Mouse (Mus musculus): Measurements from ENCODE around the gene Dynlt1a.
"Not testable (repeated sequence)": the region's sequence is repeated elsewhere in the genome, so short reads cannot be mapped to it uniquely, and the experiment has no call there.

Dynlt1a gene

DNA sequence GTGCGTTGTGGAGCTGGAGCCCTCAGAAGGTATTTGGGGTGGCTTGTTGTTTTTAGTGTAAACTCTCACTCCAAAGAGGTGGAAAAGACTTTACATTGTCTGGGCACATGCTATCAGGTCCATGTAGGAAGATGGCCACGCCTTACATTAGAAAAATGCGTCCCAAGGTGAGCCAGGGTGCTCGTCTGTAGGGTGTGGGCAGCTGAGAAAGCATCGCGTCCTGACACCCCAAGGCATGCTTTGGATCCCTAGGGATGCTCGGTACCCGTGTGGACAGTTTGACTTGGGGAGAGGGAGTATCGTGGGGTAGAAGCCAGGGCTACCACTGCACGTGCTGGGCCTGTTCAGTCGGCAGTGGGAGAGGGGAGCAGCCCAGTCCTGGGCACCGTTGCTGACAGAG lies 28.3 kb downstream of the Dynlt1a start:
- not testable (repeated sequence) for DNase-seq (ENCODE audit: low spot score)

DNA sequence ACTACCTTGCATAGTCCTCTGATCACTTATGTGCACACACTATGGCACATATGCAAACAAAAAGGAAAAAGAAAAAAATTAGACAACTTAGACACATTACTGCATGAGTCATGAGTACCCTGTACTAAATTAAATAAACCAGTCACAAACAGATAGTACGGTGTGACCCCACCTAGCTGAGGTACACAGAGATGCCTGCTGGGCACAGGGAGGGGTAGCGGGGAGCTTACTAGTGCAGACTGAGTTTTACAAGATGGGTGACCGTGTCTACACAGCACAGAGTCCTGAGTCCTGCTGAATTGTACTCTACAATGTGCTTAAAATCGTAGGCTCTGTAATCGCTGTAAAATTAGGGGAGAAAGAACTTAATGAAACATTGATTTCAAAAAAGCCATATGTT lies 31.1 kb downstream of the Dynlt1a start:
- not testable (repeated sequence) for DNase-seq (ENCODE audit: low spot score)

DNA sequence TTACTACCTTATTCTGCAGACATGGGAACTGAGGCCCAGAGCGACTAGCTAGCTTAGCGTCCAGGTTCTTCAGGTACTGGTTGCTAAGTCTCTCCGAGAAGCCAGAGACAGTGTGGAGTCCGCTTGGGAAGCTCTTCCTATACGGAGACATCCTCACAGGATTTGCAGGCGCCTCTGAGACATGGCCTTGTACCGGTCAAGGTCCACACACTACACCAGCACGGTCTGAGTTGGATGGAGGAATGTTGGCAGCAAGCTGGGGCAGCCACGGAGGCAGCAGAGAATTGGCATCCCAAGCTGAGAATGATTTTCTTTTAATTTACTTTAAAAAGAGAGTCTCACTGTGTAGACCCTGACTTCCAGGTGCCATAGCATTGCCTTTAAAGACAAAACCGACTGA lies 34.2 kb downstream of the Dynlt1a start:
- not testable (repeated sequence) for DNase-seq (ENCODE audit: low spot score)

GRCm38 (mm10) chr17:6280513-6280912 lies 36.8 kb downstream of the Dynlt1a start:
- DNase-seq (ENCODE audit: low spot score) = peak; percentile 43

DNA sequence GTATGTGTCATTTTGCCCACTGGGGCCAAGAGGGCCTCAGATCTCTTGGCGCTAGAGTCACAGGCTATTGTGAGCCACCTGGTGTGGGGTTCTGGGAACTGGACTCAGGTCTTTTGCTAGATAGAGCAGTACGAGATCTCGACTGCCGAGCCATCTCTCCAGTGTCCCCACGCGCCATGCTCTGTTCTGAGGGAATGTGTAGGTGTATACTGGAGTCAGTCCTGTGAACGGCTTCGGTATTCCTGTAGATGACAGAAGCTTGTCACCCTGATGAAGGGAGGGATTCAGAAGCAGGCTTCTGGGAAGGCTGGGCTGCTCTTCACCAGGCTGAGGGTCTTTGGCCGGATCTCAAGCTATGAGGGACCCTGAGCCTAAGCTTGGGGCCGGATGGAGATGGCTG lies 37.5 kb downstream of the Dynlt1a start:
- not testable (repeated sequence) for DNase-seq (ENCODE audit: low spot score)

GRCm38 (mm10) chr17:6279205-6279604 lies 38.1 kb downstream of the Dynlt1a start:
- peak; percentile 41 for DNase-seq (ENCODE audit: low spot score)

DNA sequence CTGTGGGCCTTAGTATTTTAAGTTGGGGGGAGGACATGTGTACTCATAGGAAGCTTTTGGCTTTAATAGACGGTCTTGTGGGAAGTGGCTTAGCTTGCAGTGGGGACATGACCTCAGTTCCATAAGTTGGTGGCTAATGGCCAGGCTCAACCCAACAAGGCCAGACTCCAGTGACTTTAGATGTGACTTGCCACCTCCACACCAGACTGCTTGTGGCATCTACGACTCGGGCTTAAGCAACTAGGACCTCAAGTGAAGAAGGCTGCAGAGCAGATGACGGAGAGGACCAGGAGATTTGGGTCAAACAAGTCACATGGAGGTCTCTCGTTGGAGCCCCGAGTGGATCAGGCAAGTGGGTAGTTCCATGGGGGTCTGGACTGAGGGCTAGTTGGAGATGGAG lies 42.6 kb downstream of the Dynlt1a start:
- peak; percentile 44 for DNase-seq (ENCODE audit: low spot score)

DNA sequence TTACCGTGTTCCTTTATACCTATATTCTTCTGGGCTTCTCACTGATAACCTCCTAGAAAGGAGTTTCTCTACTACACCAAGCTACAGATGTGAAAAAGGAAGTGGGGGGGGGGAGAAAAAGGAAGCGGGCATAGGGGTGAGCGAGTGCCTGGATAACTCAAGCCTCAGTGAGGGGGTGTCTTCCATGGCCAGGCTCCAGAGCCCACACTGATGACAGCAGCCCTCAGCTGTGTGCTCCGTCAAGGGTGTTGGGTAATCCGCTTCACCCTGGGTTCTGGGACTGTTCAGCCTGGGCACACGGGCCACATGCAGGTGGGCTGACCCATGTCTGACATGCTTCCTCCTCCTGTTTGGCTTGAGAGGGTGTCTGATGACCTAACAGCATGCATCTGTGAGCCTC lies 45.3 kb downstream of the Dynlt1a start:
- DNase-seq (ENCODE audit: low spot score) = not testable (repeated sequence)

DNA sequence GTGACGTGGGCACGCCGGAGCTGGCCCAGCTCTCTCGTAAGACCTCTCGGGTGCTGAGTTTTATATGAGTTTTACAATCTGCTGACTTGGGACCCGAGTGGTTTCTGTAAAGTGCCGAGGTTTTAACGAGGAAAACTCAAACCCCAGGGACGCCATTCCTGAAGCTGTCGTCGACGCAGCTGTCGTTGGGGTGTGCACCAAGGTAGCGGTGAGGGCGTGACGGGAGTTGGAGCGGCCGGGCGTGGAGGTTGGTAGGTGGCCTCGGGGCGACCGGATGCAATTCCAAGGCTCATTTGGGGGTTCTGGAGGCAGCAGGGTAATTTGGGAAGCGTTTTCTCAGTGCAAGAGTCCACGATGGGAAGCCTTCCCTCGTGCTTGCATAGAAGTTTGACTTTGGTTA lies 46.5 kb downstream of the Dynlt1a start:
- peak; percentile 41 for DNase-seq (ENCODE audit: low spot score)

DNA sequence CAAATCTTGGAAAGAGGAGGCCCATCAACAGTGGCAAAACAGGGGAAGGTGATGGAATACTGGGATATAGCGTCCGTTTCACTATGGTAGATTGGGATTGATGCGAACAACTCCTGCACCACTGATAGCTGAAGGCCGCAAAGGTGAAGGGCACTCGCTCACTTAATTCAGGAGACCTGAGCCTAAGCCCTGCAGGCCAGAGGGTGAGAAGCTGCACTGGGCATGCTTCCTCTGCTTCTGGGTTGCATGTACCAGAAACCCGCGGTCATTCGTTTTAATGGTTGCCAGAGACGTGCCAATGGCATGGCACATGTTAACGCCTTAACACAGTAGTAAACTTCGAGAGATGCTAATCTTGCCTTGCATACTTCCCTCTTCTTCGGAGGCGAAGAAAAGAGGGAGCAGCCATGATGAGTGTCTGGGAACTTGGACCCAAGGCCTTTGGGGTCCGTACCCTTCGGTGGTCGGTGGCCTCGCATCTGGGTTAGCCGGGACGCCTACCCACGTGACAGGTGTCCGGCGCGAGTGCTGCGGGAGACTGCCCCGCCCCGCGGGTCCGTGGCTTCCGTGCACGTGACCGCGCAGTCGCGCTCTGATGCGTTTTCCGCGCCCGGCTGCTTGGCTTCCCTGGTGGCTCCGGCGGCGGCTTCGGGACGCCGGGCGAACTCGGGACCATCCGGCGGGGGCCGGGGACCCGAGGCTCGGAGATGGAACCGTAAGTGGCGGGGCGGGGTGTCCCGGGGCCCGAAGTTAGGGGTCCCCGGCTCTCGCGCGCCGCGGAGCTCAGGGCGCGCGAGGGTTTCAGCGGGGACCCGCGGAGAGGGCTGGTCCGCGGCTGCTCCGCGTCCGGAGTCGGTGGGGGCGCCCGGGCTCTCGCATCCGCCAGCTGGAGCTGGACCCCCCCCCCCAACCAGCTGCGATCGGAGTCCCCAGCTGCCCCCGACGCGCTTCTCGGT lies 47.1 kb downstream of the Dynlt1a start:
- DNase-seq (ENCODE audit: low spot score) = peak; percentile 48

- peak; percentile 44 for DNase-seq (ENCODE audit: low spot score)
Measured at GRCm38 (mm10) chr17:6257070-6257456, 60.2 kb downstream of the Dynlt1a start.

- not testable (repeated sequence) for DNase-seq (ENCODE audit: low spot score)
Measured at GRCm38 (mm10) chr17:6256400-6257069, 60.8 kb downstream of the Dynlt1a start, which contains the start of gene Tmem181a. Tmem181a (plus strand) TSS chr17:6256860.
